Mouse (Mus musculus) gastrocnemius, postnatal 10 days (tissue): ENCODE measurements around the gene Olfr1051. TPM values are rescaled to one million over a fixed set of nuclear protein-coding genes. Genes with fewer than 3 reads are reported as not detected.
"Not testable (repeated sequence)": the region's sequence is repeated elsewhere in the genome, so short reads cannot be mapped to it uniquely, and the experiment has no call there.

Source experiments
- DNase-seq: peaks from one replicate; pipeline ENCODE4 v3.0.0; 2021; ENCODE audit warnings: mixed read lengths
- long read RNA-seq, 2 experiments: library from polyadenylated mRNA; stranded (forward); transcript quantifications; one replicate each; pipeline ENCODE4 v2.0.0; 2021
- total RNA-seq, 2 experiments: library from RNA; stranded (reverse); gene quantifications; 2 replicates each; pipeline ENCODE4 v1.2.3; 2021

Gene Olfr1051
- not detected for total RNA-seq
- long read RNA-seq, experiment 1, result 0 reads
- long read RNA-seq, experiment 2, result 0 reads

DNA sequence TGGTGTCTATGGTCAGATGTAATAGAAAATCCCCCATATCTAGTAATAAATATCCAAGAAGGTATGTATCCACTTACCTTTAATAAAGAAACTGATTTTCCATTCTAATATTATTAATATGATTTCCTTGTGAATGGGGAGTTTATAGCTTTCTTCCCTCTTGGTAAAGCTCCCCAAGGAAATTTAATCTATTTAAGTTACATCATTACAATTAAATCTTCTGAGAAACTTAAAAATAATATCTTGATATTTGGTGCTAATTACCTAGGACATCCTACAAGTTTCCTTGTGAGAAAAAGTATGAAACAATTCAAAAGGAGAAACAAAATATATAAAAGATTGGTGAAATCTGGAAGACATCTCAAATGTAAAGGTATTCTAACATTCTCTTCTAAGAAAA is at the start of gene Olfr1051:
Gene Olfr1051, minus strand, starts transcription at position 101 of the 400 bp plus-strand sequence.
- not testable (repeated sequence) for DNase-seq

DNA sequence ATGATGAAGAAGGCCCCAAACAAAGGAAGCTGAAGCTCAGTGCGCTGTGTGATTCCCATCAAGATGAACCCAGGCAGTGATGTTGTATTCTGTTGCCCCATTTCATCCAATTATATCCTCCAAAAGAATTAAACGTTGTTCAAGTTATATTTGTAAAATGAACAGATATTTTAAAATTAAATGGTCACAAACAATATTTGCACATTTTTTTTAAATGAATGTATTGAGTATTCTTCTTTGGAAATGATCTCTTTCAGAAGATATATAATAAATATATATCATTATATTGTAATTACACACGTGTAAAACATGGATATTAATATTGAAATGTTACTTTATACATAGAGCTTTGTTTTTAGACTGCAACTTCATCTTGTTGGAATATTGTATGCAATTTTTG is 36.3 kb upstream of the Olfr1051 start, which contains the start of gene Olfr1053:
Gene Olfr1053, minus strand, starts transcription at position 101 of the 400 bp plus-strand sequence.
- no peak for DNase-seq

GRCm38 (mm10) chr2:86292155-86292554 is 13.3 kb upstream of the Olfr1051 start, which contains the start of gene Olfr1052:
Gene Olfr1052, plus strand, starts transcription at chr2:86292455.
- DNase-seq, result no peak

DNA sequence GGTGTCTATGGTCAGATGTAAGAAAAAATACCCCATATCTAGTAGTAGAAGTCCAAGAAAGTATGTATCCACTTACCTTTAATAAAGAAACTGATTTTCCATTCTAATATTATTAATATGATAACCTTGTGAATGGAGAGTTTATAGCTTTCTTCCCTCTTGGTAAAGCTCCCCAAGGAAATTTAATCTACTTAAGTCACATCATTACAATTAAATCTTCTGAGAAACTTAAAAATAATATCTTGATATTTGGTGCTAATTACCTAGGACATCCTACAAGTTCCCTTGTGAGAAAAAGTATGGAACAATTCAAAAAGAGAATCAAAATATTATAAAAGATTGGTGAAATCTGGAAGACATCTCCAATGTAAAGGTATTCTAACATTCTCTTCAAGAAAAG is 20.7 kb downstream of the Olfr1051 start, which contains the start of gene Olfr1049:
Gene Olfr1049, minus strand, starts transcription at position 101 of the 400 bp plus-strand sequence.
- not testable (repeated sequence) for DNase-seq

DNA sequence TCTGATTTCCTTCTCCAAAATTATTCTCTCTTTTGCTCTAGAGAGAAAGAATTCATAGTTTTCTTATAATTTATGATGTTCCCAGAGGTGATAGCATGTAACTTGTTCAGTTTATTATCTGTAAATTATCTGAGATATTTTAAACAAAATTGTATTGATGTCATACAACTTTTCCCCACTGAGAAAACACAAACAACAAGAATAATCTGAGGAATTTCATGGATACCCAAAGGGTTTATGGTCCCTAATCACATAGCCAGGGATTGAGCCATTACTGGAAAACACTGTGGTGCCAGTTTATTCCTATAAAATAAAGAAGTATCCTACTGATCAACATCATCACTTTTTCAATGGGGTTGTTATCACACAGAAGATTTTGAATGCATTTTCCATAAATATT is 38.7 kb downstream of the Olfr1051 start, which contains the start of gene Olfr1048:
Gene Olfr1048, minus strand, starts transcription at position 101 of the 400 bp plus-strand sequence.
- DNase-seq, result no peak

GRCm38 (mm10) chr2:86231301-86231700 is 47.6 kb downstream of the Olfr1051 start, which contains the start of gene Olfr1047:
Gene Olfr1047, minus strand, starts transcription at chr2:86231401.
- DNase-seq, result no peak

Other genes starting within 250 kb of the Olfr1051 start
- gene Olfr1034, start 233.2 kb downstream of the Olfr1051 start, total RNA-seq, result not detected
- gene Olfr1036, start 205.1 kb downstream of the Olfr1051 start, total RNA-seq, result not detected
- gene Olfr1037, start 191.7 kb downstream of the Olfr1051 start, total RNA-seq, result not detected
- not detected for gene Olfr1039, start 143.2 kb downstream of the Olfr1051 start, total RNA-seq
- not detected for gene Olfr1040, start 132.4 kb downstream of the Olfr1051 start, total RNA-seq
- gene Olfr1042, start 117.2 kb downstream of the Olfr1051 start, total RNA-seq, result not detected
- not detected for gene Olfr1043, start 111.6 kb downstream of the Olfr1051 start, total RNA-seq
- not detected for gene Olfr1044, start 101.3 kb downstream of the Olfr1051 start, total RNA-seq
- gene Olfr52, start 93.4 kb downstream of the Olfr1051 start, total RNA-seq, result not detected
- not detected for gene Olfr1045, start 76.1 kb downstream of the Olfr1051 start, total RNA-seq
- gene Olfr1046, start 59.8 kb downstream of the Olfr1051 start, total RNA-seq, result not detected
- gene Olfr1047, start 47.7 kb downstream of the Olfr1051 start, total RNA-seq, result not detected
- not detected for gene Olfr1048, start 38.8 kb downstream of the Olfr1051 start, total RNA-seq
- gene Olfr1049, start 20.8 kb downstream of the Olfr1051 start, total RNA-seq, result not detected
- not detected for gene Olfr1052, start 13.4 kb upstream of the Olfr1051 start, total RNA-seq
- not detected for gene Olfr1053, start 36.2 kb upstream of the Olfr1051 start, total RNA-seq
- gene Olfr1054, start 56.3 kb upstream of the Olfr1051 start, total RNA-seq, result not detected
- not detected for gene Olfr1055, start 71.2 kb upstream of the Olfr1051 start, total RNA-seq
- gene Olfr1056, start 83.4 kb upstream of the Olfr1051 start, total RNA-seq, result not detected
- gene Olfr1057, start 99.3 kb upstream of the Olfr1051 start, total RNA-seq, result not detected
- not detected for gene Olfr1058, start 109.5 kb upstream of the Olfr1051 start, total RNA-seq
- gene Olfr1061, start 135.0 kb upstream of the Olfr1051 start, total RNA-seq, result not detected
- not detected for gene Olfr1062, start 147.7 kb upstream of the Olfr1051 start, total RNA-seq
- not detected for gene Olfr1065, start 171.5 kb upstream of the Olfr1051 start, total RNA-seq
- not detected for gene Olfr1066, start 177.2 kb upstream of the Olfr1051 start, total RNA-seq
- gene Olfr228, start 208.3 kb upstream of the Olfr1051 start, total RNA-seq, result not detected
- not detected for gene Olfr1076, start 229.4 kb upstream of the Olfr1051 start, total RNA-seq